Mouse (Mus musculus) intestine, embryonic 15.5 days (tissue): ENCODE results near the gene Snrpe. TPM values are rescaled to one million over a fixed set of nuclear protein-coding genes. Genes with fewer than 3 reads are reported as not detected.

Source experiments
- ATAC-seq: fragments of 200-750 bp; cut with Nextera tagmentation; 2 replicates; pipeline ENCODE4 v1.8.0; 2017; ENCODE audit warnings: moderate TSS enrichment, moderate library complexity
- H3K27ac ChIP-seq: fragments of 300-500 bp; sonication (generic); 2 replicates; pipeline ENCODE4 v1.5.1; 2015; ENCODE audit warnings: mild to moderate bottlenecking, inconsistent platforms
- H3K27me3 ChIP-seq: fragments of 300-500 bp; sonication (generic); replicated peaks from 2 replicates; pipeline ENCODE4 v1.6.1; 2015; ENCODE audit warnings: inconsistent platforms
- H3K36me3 ChIP-seq: fragments of 300-500 bp; sonication (generic); 2 replicates; pipeline ENCODE4 v1.6.1; 2015; ENCODE audit warnings: inconsistent platforms
- H3K4me1 ChIP-seq: fragments of 300-500 bp; sonication (generic); replicated peaks from 2 replicates; pipeline ENCODE4 v1.6.1; 2015; ENCODE audit warnings: inconsistent platforms
- H3K4me2 ChIP-seq: fragments of 300-500 bp; sonication (generic); replicated peaks from 2 replicates; pipeline ENCODE4 v1.6.1; 2015; ENCODE audit warnings: mild to moderate bottlenecking, inconsistent platforms
- H3K4me3 ChIP-seq: fragments of 300-500 bp; sonication (generic); replicated peaks from 2 replicates; pipeline ENCODE4 v1.5.1; 2015; ENCODE audit warnings: inconsistent platforms
- H3K9ac ChIP-seq: fragments of 300-500 bp; sonication (generic); 2 replicates; pipeline ENCODE4 v1.6.1; 2015; ENCODE audit warnings: inconsistent platforms
- H3K9me3 ChIP-seq: fragments of 300-500 bp; sonication (generic); 2 replicates; pipeline ENCODE4 v1.6.1; 2016; ENCODE audit warnings: inconsistent platforms
- WGBS: fragments of 180-500 bp; shearing (Covaris S2); methylation state at CpG from one replicate; pipeline ENCODE4 v1.1.7; 2015; 5-methylcytosine and 5-hydroxymethylcytosine counted together
- polyA plus RNA-seq: library from polyadenylated mRNA; unstranded; fragments of >200 nt; fragmentation: Nextera tagmentation; extraction: Ambion mirVana; gene quantifications from 2 replicates; pipeline ENCODE4 v1.2.1, GENCODE M21; 2015

Gene Snrpe
- polyA plus RNA-seq, 1 experiment from 2014 or later: 637 TPM

- H3K9me3 ChIP-seq: no peaks in the 10 kb centered on the region
- 80% methylated on average over 3 of the region's 3 CpGs for WGBS
- no peak overlapping the region for H3K9ac ChIP-seq
- H3K36me3 ChIP-seq: peaks cover 8% of the 10 kb centered on the region
- no peak overlapping the region for H3K4me2 ChIP-seq
- H3K27me3 ChIP-seq: no peaks in the 10 kb centered on the region
- 0 out of 2 replicates have a peak, but pooled peaks cover 8% of the 10 kb centered on the region for H3K4me1 ChIP-seq
- no peak for ATAC-seq
- H3K4me3 ChIP-seq: no peak overlapping the region
- no peak overlapping the region for H3K27ac ChIP-seq
These were observed 3.7 kb upstream of the Snrpe start for GRCm38 (mm10) chr1:133613817-133614216.

GRCm38 (mm10) chr1:133611436-133611835 lies 1.3 kb upstream of the Snrpe start:
- Histone ChIP-seq H3K9me3 (no peaks in the 10 kb centered on the region), H3K27me3 (no peaks in the 10 kb centered on the region), H3K4me2 (no peak overlapping the region), H3K27ac (no peak overlapping the region), H3K4me3 (no peak overlapping the region), H3K36me3 (peaks cover 4% of the 10 kb centered on the region; the same call in 1 of the 2 replicates), H3K4me1 (0 out of 2 replicates have a peak, but pooled peaks cover 8% of the 10 kb centered on the region), H3K9ac (no peak overlapping the region)
- WGBS: 75% methylated on average over 1 of the region's 1 CpGs
- no peak for ATAC-seq

GRCm38 (mm10) chr1:133610601-133611000 lies 510 bp upstream of the Snrpe start:
- no peaks in the 10 kb centered on the region for H3K9me3 ChIP-seq
- H3K4me2 ChIP-seq: peak overlapping the region; percentile 20; the same call in 1 of the 2 replicates
- 0 out of 2 replicates have a peak, but pooled peaks have one; percentile 1 for ATAC-seq
- no peak overlapping the region for H3K9ac ChIP-seq
- peak overlapping the region; percentile 95; the same call in 1 of the 2 replicates for H3K4me3 ChIP-seq
- WGBS: 57% methylated on average over 6 of the region's 6 CpGs
- peaks cover 7% of the 10 kb centered on the region; the same call in 1 of the 2 replicates for H3K36me3 ChIP-seq
- H3K27me3 ChIP-seq: no peaks in the 10 kb centered on the region
- H3K4me1 ChIP-seq: 0 out of 2 replicates have a peak, but pooled peaks cover 5% of the 10 kb centered on the region
- no peak overlapping the region for H3K27ac ChIP-seq

GRCm38 (mm10) chr1:133603174-133603573 lies 6.9 kb downstream of the Snrpe start:
- Histone ChIP-seq H3K27me3 (no peaks in the 10 kb centered on the region), H3K9me3 (no peaks in the 10 kb centered on the region), H3K4me1 (0 out of 2 replicates have a peak, but pooled peaks cover 2% of the 10 kb centered on the region), H3K27ac (no peak overlapping the region), H3K36me3 (peaks cover 29% of the 10 kb centered on the region), H3K4me2 (no peak overlapping the region), H3K4me3 (no peak overlapping the region), H3K9ac (no peak overlapping the region)
- 89% methylated on average over 4 of the region's 4 CpGs for WGBS
- ATAC-seq: no peak

- H3K4me2 ChIP-seq: no peak overlapping the region
- no peaks in the 10 kb centered on the region for H3K4me1 ChIP-seq
- H3K9me3 ChIP-seq: no peaks in the 10 kb centered on the region
- 0 out of 2 replicates have a peak, but pooled peaks have one; percentile 41 for ATAC-seq
- WGBS: 15% methylated on average over 4 of the region's 4 CpGs
- H3K27ac ChIP-seq: no peak overlapping the region
- no peaks in the 10 kb centered on the region for H3K27me3 ChIP-seq
- no peaks in the 10 kb centered on the region for H3K36me3 ChIP-seq
- no peak overlapping the region for H3K9ac ChIP-seq
- H3K4me3 ChIP-seq: no peak overlapping the region
These were observed 13.6 kb downstream of the Snrpe start for GRCm38 (mm10) chr1:133596298-133597007.

- 80% methylated on average over 6 of the region's 6 CpGs for WGBS
- Histone ChIP-seq H3K4me3 (no peak overlapping the region), H3K9ac (no peak overlapping the region)
These were observed 24.0 kb downstream of the Snrpe start for GRCm38 (mm10) chr1:133585995-133586537.

GRCm38 (mm10) chr1:133571293-133571692 lies 38.8 kb downstream of the Snrpe start:
- Histone ChIP-seq H3K9ac (no peak overlapping the region), H3K27me3 (no peaks in the 10 kb centered on the region), H3K9me3 (no peaks in the 10 kb centered on the region), H3K4me3 (no peak overlapping the region), H3K36me3 (no peaks in the 10 kb centered on the region), H3K4me1 (no peaks in the 10 kb centered on the region), H3K4me2 (no peak overlapping the region), H3K27ac (no peak overlapping the region)
- no peak for ATAC-seq
- 68% methylated on average over 11 of the region's 11 CpGs for WGBS

More at GRCm38 (mm10) chr1:133585995-133586537, 24.0 kb downstream of the Snrpe start:
- ATAC-seq: no peak
- Histone ChIP-seq H3K36me3 (no peaks in the 10 kb centered on the region), H3K4me1 (no peaks in the 10 kb centered on the region), H3K27ac (no peak overlapping the region), H3K4me2 (no peak overlapping the region), H3K9me3 (no peaks in the 10 kb centered on the region), H3K27me3 (no peaks in the 10 kb centered on the region)

Other genes with a start within 250 kb of the Snrpe start
- gene Etnk2, start 246.7 kb downstream of the Snrpe start, polyA plus RNA-seq: 3.3 and 3.5 TPM in 2 replicates
- gene Sox13, start 185.9 kb downstream of the Snrpe start, polyA plus RNA-seq: 9.0 and 11.4 TPM in 2 replicates
- gene Zbed6, start 50.6 kb upstream of the Snrpe start, polyA plus RNA-seq: not detected in 2 replicates
- gene Gm38394, start 51.0 kb upstream of the Snrpe start, polyA plus RNA-seq: 4.4 and 5.0 TPM in 2 replicates
- 0.40 and 0.86 TPM in 2 replicates for gene Lax1, start 79.8 kb upstream of the Snrpe start, polyA plus RNA-seq
- gene Atp2b4, start 190.8 kb upstream of the Snrpe start, polyA plus RNA-seq: 18.2 and 19.9 TPM in 2 replicates